Mouse (Mus musculus) liver, embryonic 14.5 days (tissue): Measurements from ENCODE around the gene Fam89b.

Experiments
- CTCF ChIP-seq: IDR thresholded peaks from 2 replicates; pipeline ENCODE4 v1.5.1; 2016; ENCODE audit warnings: antibody characterized with exemption, low read depth, control low read depth
- EP300 ChIP-seq: IDR thresholded peaks from 2 replicates; pipeline ENCODE4 v1.6.1; 2016; ENCODE audit warnings: antibody characterized with exemption, low read depth

DNA sequence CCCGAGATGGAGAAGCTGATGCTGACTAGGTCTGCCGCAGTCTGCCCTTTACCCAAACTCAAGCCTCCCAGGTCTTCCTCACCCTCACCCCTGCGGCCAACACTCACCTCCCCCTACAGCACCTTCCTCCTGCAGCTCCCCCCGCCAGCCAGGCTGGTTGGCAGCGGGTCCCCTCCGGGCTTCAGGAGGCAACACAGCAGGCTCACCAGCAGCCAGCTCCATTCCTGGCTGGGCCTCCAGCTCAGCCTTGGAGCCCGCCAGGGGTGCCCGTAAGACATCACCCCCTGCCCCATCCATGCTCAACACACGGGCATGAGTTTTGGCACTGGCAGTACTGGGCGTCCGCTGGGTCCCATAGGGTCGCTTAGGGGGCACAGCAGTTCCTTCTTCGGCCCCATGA lies 44.5 kb downstream of the Fam89b start:
- no peak for TF ChIP-seq CTCF
- TF ChIP-seq EP300 = no peak
